In the genomic region with DNA sequence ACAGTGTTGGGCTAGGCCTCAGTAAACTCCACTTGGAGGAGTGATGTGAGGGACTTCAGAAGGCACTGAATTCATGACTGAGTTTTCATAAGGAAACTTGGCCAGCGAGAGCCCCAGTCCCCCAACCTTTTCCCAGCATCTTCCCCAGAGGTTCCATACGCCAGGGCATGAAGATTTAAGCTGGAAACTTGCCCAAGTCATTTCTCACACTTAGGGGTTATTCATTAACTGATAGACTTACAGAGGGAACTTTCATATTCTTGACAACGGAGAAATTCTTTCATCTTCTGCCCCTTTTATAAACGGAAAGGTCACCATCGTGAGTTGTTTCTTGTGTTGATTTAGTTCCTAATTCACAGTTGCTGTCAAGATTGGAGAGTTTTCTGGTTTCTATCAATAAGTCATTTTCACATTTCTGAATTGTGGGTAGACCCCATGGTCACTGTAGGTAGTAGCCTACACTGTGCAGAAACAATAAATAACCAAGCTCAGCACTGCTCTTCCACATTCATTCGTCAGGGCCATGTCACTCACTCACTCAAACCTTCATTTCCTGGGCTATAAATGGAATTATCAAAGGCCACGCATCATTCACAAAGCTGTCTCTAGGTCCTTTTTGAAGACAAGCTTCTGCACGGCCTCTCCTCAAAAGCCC, we compare ENCODE assay signal across 12 mouse cellular contexts.
DNase-seq lines count a peak whose midpoint lies in the region; ATAC-seq and TF ChIP-seq lines count a peak whose summit lies in the region.
"Had no signal": no experiment of that assay in that cellular context is flagged by ENCODE, and none has a peak within 500 bp of the region (broad histone marks: within the 10 kb centered on the region; RNA-seq: fewer than 3 reads in every experiment).

No protein-coding gene starts in this region.

- no peaks in the 10 kb centered on the region; the same call in 1 of the 2 replicates for H3K4me1 ChIP-seq in lung, postnatal 0 days (ENCODE audit: insufficient read depth, low read depth, low read length)
- peaks cover 39% of the 10 kb centered on the region for H3K4me1 ChIP-seq in limb, embryonic 10.5 days
- peaks cover 13% of the 10 kb centered on the region for H3K4me1 ChIP-seq in stomach, embryonic 16.5 days (ENCODE audit: control insufficient read depth, insufficient read depth, low read length)

- TF ChIP-seq EP300 in lung, postnatal 0 days (IDR thresholded peaks at IDR 0.05): no peak

- H3K27ac ChIP-seq in lung, postnatal 0 days (ENCODE audit: low read length): no peak overlapping the region
- H3K27ac ChIP-seq in limb, embryonic 10.5 days: peak overlapping the region; percentile 69
- peak overlapping the region; percentile 36; the same call in 1 of the 2 replicates for H3K27ac ChIP-seq in stomach, embryonic 16.5 days (ENCODE audit: low read length)

- H3K27me3 ChIP-seq in lung, postnatal 0 days (replicated peaks; ENCODE audit: insufficient read depth, low read length): 0 out of 2 replicates have a peak, but pooled peaks cover 5% of the 10 kb centered on the region
- H3K27me3 ChIP-seq in limb, embryonic 10.5 days (ENCODE audit: low read depth, poor library complexity, severe bottlenecking): peaks cover 15% of the 10 kb centered on the region; the same call in 1 of the 2 replicates
- H3K27me3 ChIP-seq in stomach, embryonic 16.5 days (ENCODE audit: control insufficient read depth, insufficient read depth, low read length): no peaks in the 10 kb centered on the region

- ATAC-seq in lung, postnatal 0 days: no peak
- no peak for ATAC-seq in stomach, embryonic 16.5 days (ENCODE audit: insufficient read depth, low FRiP score)

- H3K4me2 ChIP-seq in lung, postnatal 0 days (replicated peaks; ENCODE audit: low read depth, low read length): no peak overlapping the region
- H3K4me2 ChIP-seq in stomach, embryonic 16.5 days (ENCODE audit: low read depth, low read length): no peak overlapping the region

- no peak overlapping the region for H3K4me3 ChIP-seq in lung, postnatal 0 days (ENCODE audit: low read depth, low read length)
- peak overlapping the region; percentile 16; the same call in 1 of the 2 replicates for H3K4me3 ChIP-seq in limb, embryonic 10.5 days
- H3K4me3 ChIP-seq in stomach, embryonic 16.5 days (replicated peaks; ENCODE audit: low read length): no peak overlapping the region

- no peak overlapping the region for H3K9ac ChIP-seq in lung, postnatal 0 days (replicated peaks; ENCODE audit: low read depth)
- H3K9ac ChIP-seq in stomach, embryonic 16.5 days (ENCODE audit: low read length): no peak overlapping the region

- no peaks in the 10 kb centered on the region for H3K9me3 ChIP-seq in lung, postnatal 0 days (ENCODE audit: low read length)
- H3K9me3 ChIP-seq in limb, embryonic 10.5 days (replicated peaks): no peaks in the 10 kb centered on the region
- no peaks in the 10 kb centered on the region for H3K9me3 ChIP-seq in stomach, embryonic 16.5 days (replicated peaks; ENCODE audit: control insufficient read depth, low read length)

- 32% methylated on average over 8 of the region's 8 CpGs for WGBS in lung, postnatal 0 days
- WGBS in limb, embryonic 10.5 days: 34% methylated on average over 8 of the region's 8 CpGs
- 49% methylated on average over 8 of the region's 8 CpGs for WGBS in stomach, embryonic 16.5 days

- peak; percentile 22 for DNase-seq in kidney, adult 9 months
- no peak for DNase-seq in kidney, postnatal 25 days
- DNase-seq in lung, postnatal 0 days (ENCODE audit: low spot score): peak; percentile 18
- DNase-seq in lung, postnatal 36 days: no peak
- peak; percentile 44 for DNase-seq in limb, embryonic 10.5 days (ENCODE audit: low spot score)
- DNase-seq in T-cell, adult 2 months (ENCODE audit: low spot score): no peak
- DNase-seq: adrenal gland, adult 2 months; cerebellum, postnatal 25 days; gastrocnemius, postnatal 10 days; lung, adult 2 months; thymus, postnatal 36 days had no signal

- no peaks in the 10 kb centered on the region for H3K36me3 ChIP-seq in lung, postnatal 0 days (ENCODE audit: insufficient read depth, low read length)
- H3K36me3 ChIP-seq in limb, embryonic 10.5 days: no peaks in the 10 kb centered on the region
- no peaks in the 10 kb centered on the region for H3K36me3 ChIP-seq in stomach, embryonic 16.5 days (ENCODE audit: control insufficient read depth, insufficient read depth, low read length)

- no peak for TF ChIP-seq CTCF in lung, postnatal 0 days (IDR thresholded peaks at IDR 0.05)

Comparison
In these comparisons a context has a peak if more than half of its experiments do, and no peak if none do; other contexts are left out.
1. DNase-seq: peak in kidney, adult 9 months (single experiment), lung, postnatal 0 days (single experiment) and limb, embryonic 10.5 days (single experiment); none in kidney, postnatal 25 days (0 of 2), lung, postnatal 36 days (single experiment) and T-cell, adult 2 months (single experiment).